Mouse (Mus musculus) CH12.LX (cell line): Measurements from ENCODE around the gene Wfdc3. TPM values are rescaled to one million over a fixed set of nuclear protein-coding genes. Genes with fewer than 3 reads are reported as not detected.

Experiments
- DNase-seq: peaks from one replicate; pipeline ENCODE4 v3.0.0-alpha.2; 2013; ENCODE audit errors: extremely low read depth
- H3K27ac ChIP-seq: 2 replicates; pipeline ENCODE4 v1.5.1; 2012; ENCODE audit warnings: low read depth, mild to moderate bottlenecking, control low read depth, moderate library complexity; ENCODE audit not compliant: insufficient read depth
- H3K27me3 ChIP-seq: replicated peaks from 2 replicates; pipeline ENCODE3; 2012; ENCODE audit warnings: inconsistent platforms
- H3K36me3 ChIP-seq, 2 experiments: replicated peaks in 1 of 2; 2 replicates each; pipeline versions ENCODE3 to v1.6.1; 2012; ENCODE audit warnings: inconsistent platforms in 1 of 2, low read length in 1 of 2, mild to moderate bottlenecking in 1 of 2, mixed read lengths in 1 of 2, moderate library complexity in 1 of 2; ENCODE audit not compliant: control insufficient read depth in 1 of 2, insufficient read depth in 1 of 2
- H3K4me1 ChIP-seq, 2 experiments: 2 replicates each; pipeline ENCODE4 v1.6.1; 2012; ENCODE audit warnings: inconsistent platforms in 1 of 2, moderate library complexity in 1 of 2; ENCODE audit not compliant: insufficient read depth in 2 of 2, control insufficient read depth in 1 of 2
- H3K4me2 ChIP-seq: 2 replicates; pipeline ENCODE4 v1.6.1; 2012; ENCODE audit warnings: low read depth, mild to moderate bottlenecking, control low read depth; ENCODE audit not compliant: poor library complexity, insufficient read depth, severe bottlenecking
- H3K4me3 ChIP-seq, 3 experiments: fragments of 150-350 bp in 1 of 3; sonication (generic) in 1 of 3; replicated peaks in 1 of 3; 2 replicates each; pipeline versions ENCODE3 to v1.5.1; 2011 to 2012; ENCODE audit warnings: low read depth in 2 of 3, low read length in 2 of 3, mild to moderate bottlenecking in 2 of 3, moderate library complexity in 2 of 3, control low read depth in 1 of 3, improper control_type of control experiment in 1 of 3, inconsistent platforms in 1 of 3, mixed read lengths in 1 of 3; ENCODE audit not compliant: poor library complexity in 1 of 3
- H3K79me2 ChIP-seq: replicated peaks from 2 replicates; pipeline ENCODE4 v1.6.1; 2012; ENCODE audit warnings: mild to moderate bottlenecking, moderate library complexity; ENCODE audit not compliant: control insufficient read depth, poor library complexity, insufficient read depth, severe bottlenecking; ENCODE audit errors: extremely low read depth
- H3K9ac ChIP-seq: 2 replicates; pipeline ENCODE4 v1.6.1; 2012; ENCODE audit warnings: low read depth, mild to moderate bottlenecking, control low read depth, moderate library complexity; ENCODE audit not compliant: insufficient read depth
- H3K9me3 ChIP-seq: replicated peaks from 2 replicates; pipeline ENCODE3; 2012; ENCODE audit warnings: low read length, inconsistent platforms, mixed read lengths
- BHLHE40 ChIP-seq: IDR thresholded peaks from 2 replicates; pipeline ENCODE4 v1.6.1; 2011; ENCODE audit warnings: mild to moderate bottlenecking, low read depth, low read length, improper control_type of control experiment
- CHD2 ChIP-seq: IDR thresholded peaks from 2 replicates; pipeline ENCODE4 v1.6.1; 2011; ENCODE audit warnings: low read length, improper control_type of control experiment
- ELF1 ChIP-seq: IDR thresholded peaks from 2 replicates; pipeline ENCODE4 v1.6.1; 2014; ENCODE audit warnings: low read depth, mild to moderate bottlenecking, inconsistent platforms, low read length, improper control_type of control experiment
- HCFC1 ChIP-seq: IDR thresholded peaks from 2 replicates; pipeline ENCODE4 v1.6.1; 2012; ENCODE audit warnings: low read depth, mild to moderate bottlenecking, inconsistent platforms, low read length, improper control_type of control experiment
- JUN ChIP-seq: IDR thresholded peaks from 2 replicates; pipeline ENCODE4 v1.6.1; 2011; ENCODE audit warnings: low read depth, mild to moderate bottlenecking, low read length, improper control_type of control experiment, moderate library complexity; ENCODE audit not compliant: insufficient read depth
- KAT2A ChIP-seq: IDR thresholded peaks from 2 replicates; pipeline ENCODE4 v1.6.1; 2012; ENCODE audit warnings: low read length, improper control_type of control experiment, inconsistent platforms; ENCODE audit not compliant: insufficient replicate concordance
- MAFK ChIP-seq: IDR thresholded peaks from 2 replicates; pipeline ENCODE4 v1.6.1; 2011; ENCODE audit warnings: low read length, improper control_type of control experiment; ENCODE audit not compliant: insufficient replicate concordance
- MAX ChIP-seq: IDR thresholded peaks from 2 replicates; pipeline ENCODE4 v1.6.1; 2011; ENCODE audit warnings: low read length, improper control_type of control experiment
- MAZ ChIP-seq: IDR thresholded peaks from 2 replicates; pipeline ENCODE4 v1.6.1; 2012; ENCODE audit warnings: low read depth, mild to moderate bottlenecking, inconsistent platforms, low read length, improper control_type of control experiment, moderate library complexity
- MXI1 ChIP-seq: IDR thresholded peaks from 2 replicates; pipeline ENCODE4 v1.6.1; 2011; ENCODE audit warnings: mild to moderate bottlenecking, low read depth, low read length, improper control_type of control experiment
- RCOR1 ChIP-seq: conservative IDR thresholded peaks from 2 replicates; pipeline ENCODE4 v1.6.1; 2012; ENCODE audit warnings: low read depth, mild to moderate bottlenecking, inconsistent platforms, low read length, improper control_type of control experiment
- SIN3A ChIP-seq: IDR thresholded peaks from 2 replicates; pipeline ENCODE4 v1.6.1; 2012; ENCODE audit warnings: low read length, improper control_type of control experiment, inconsistent platforms
- SMC3 ChIP-seq: IDR thresholded peaks from 2 replicates; pipeline ENCODE4 v1.6.1; 2011; ENCODE audit warnings: low read depth, low read length, improper control_type of control experiment
- UBTF ChIP-seq: IDR thresholded peaks from 2 replicates; pipeline ENCODE4 v1.6.1; 2012; ENCODE audit warnings: low read depth, mild to moderate bottlenecking, inconsistent platforms, low read length, improper control_type of control experiment, moderate library complexity
- ZC3H11A ChIP-seq: IDR thresholded peaks from 2 replicates; pipeline ENCODE4 v1.6.1; 2012; ENCODE audit warnings: low read depth, mild to moderate bottlenecking, inconsistent platforms, low read length, improper control_type of control experiment
- ZMIZ1 ChIP-seq: IDR thresholded peaks from 2 replicates; pipeline ENCODE4 v1.6.1; 2012; ENCODE audit warnings: low read depth, mild to moderate bottlenecking, inconsistent platforms, low read length, improper control_type of control experiment
- ZNF384 ChIP-seq: IDR thresholded peaks from 2 replicates; pipeline ENCODE4 v1.6.1; 2012; ENCODE audit warnings: low read depth, low read length, improper control_type of control experiment, inconsistent platforms
- dilution Hi-C: fragments of 300-500 bp; cut with MboI; formaldehyde crosslinking; loops from 2 replicates; pipeline ENCODE4 v1.14.3; 2020; ENCODE audit warnings: low sequenced_read_pairs; ENCODE audit not compliant: extremely low pct_unique_long_range_greater_than_20kb, extremely low pct_ligation_motif_present
- in situ Hi-C: fragments of 300-500 bp; cut with MboI; formaldehyde crosslinking; loops from 3 replicates; pipeline ENCODE4 v1.14.3; 2019; ENCODE audit warnings: low sequenced_read_pairs, low pct_ligation_motif_present, low pct_unique_long_range_greater_than_20kb, mixed read lengths
- polyA plus RNA-seq: library from polyadenylated mRNA; unstranded; fragments of >175 nt; gene quantifications from 2 replicates; pipeline ENCODE4 v1.2.1, GENCODE M21; 2012; ENCODE audit warnings: low read depth; ENCODE audit not compliant: insufficient read length
- total RNA-seq, 2 experiments: library from RNA; depleted of rRNA; stranded (reverse); fragments of 300-350 nt in 1 of 2; fragments of >200 nt in 1 of 2; gene quantifications; 2 replicates each; pipeline ENCODE4 v1.2.3; 2012 to 2014

Wfdc3 gene
- total and polyA plus RNA-seq, 3 experiments = 0.21 TPM; not detected in 2

DNA sequence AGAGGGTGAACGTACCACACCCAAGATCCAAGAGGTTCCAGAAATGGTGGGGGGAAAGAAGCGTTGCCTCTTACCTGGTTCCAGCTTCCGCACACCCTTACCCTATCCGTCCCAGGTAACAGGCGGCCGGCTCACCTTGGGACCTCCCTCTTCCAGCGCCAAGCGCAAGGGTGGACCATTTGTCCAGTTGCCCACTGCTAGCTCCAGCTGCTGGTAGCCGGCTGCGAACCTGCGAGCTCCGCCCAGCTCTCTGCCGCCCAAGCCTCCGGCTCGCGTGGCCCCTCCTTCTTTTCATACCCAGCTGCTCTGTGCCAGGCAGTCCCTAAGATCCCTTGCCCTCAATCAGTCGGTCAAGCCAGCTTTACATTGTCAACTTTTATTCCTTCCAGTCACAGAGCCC lies 31.1 kb upstream of the Wfdc3 start:
- Histone ChIP-seq H3K27me3 (peaks cover 48% of the 10 kb centered on the region), H3K9ac (no peak overlapping the region), H3K27ac (no peak overlapping the region), H3K4me1 (peaks cover 0 to 5% of the 10 kb centered on the region in 2 experiments; a peak in 2 of 4 replicates), H3K4me3 (no peak overlapping the region), H3K36me3 (peaks cover 9 to 20% of the 10 kb centered on the region in 2 experiments), H3K79me2 (no peaks in the 10 kb centered on the region), H3K4me2 (no peak overlapping the region), H3K9me3 (no peaks in the 10 kb centered on the region)
- TF ChIP-seq ZMIZ1 (no peak), UBTF (no peak), SIN3A (no peak), MAX (no peak), MAZ (no peak), MAFK (no peak), CHD2 (no peak)
- in situ Hi-C loops (no loop called here), dilution Hi-C loops (no loop called here)
- no peak for DNase-seq

DNA sequence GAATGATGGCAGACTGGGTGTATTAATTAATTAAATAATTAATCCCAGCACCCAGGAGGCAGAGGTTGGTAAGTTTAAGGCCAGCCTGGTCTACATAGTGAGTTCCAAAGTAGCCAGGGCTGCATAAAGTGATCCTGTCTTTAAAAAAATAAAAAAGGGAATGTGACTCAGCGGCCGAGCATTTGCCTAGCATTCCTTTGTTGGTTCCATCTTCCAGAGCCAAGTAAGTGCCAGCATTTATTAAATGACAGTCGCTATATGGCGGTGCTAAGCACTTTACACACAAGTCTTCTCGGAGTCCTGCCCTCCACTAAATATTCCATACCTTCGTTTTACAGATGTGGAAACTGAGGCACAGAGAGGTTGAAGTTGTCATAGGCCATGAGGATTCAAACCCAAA lies 30.4 kb upstream of the Wfdc3 start:
- Histone ChIP-seq H3K27ac (no peak overlapping the region), H3K36me3 (peaks cover 15 to 27% of the 10 kb centered on the region in 2 experiments), H3K9me3 (no peaks in the 10 kb centered on the region), H3K4me1 (peaks cover 5 to 12% of the 10 kb centered on the region in 2 experiments), H3K79me2 (no peaks in the 10 kb centered on the region), H3K27me3 (peaks cover 43% of the 10 kb centered on the region), H3K4me3 (no peak overlapping the region), H3K4me2 (no peak overlapping the region), H3K9ac (no peak overlapping the region)
- in situ Hi-C loops = no loop called here
- dilution Hi-C loops = no loop called here
- TF ChIP-seq CHD2 (no peak), ZC3H11A (no peak), KAT2A (no peak), BHLHE40 (no peak), MAFK (no peak), SMC3 (no peak), MXI1 (no peak), ZNF384 (no peak), RCOR1 (no peak), ELF1 (no peak), HCFC1 (no peak), JUN (no peak)
- no peak for DNase-seq
